Mouse (Mus musculus) spleen, adult 2 months (tissue): ENCODE measurements around the gene Dao. TPM values are rescaled to one million over a fixed set of nuclear protein-coding genes. Genes with fewer than 3 reads are reported as not detected.

Experiments
- DNase-seq, 2 experiments: peaks; one replicate each; pipeline versions ENCODE4 v3.0.0 to v3.0.0-alpha.2; 2012 to 2021; ENCODE audit warnings: low spot score in 2 of 2, low read depth in 1 of 2
- H3K27ac ChIP-seq: fragments of 200-500 bp; 2 replicates; pipeline ENCODE4 v1.5.1; 2012; ENCODE audit warnings: low read length, inconsistent platforms; ENCODE audit not compliant: insufficient read depth
- H3K27me3 ChIP-seq: fragments of 200-500 bp; 2 replicates; pipeline ENCODE4 v1.6.1; 2012; ENCODE audit warnings: mild to moderate bottlenecking, moderate library complexity, low read length, inconsistent platforms; ENCODE audit not compliant: control insufficient read depth, insufficient read depth
- H3K36me3 ChIP-seq: fragments of 200-500 bp; 2 replicates; pipeline ENCODE4 v1.6.1; 2012; ENCODE audit warnings: mild to moderate bottlenecking, low read length, inconsistent platforms; ENCODE audit not compliant: control insufficient read depth, insufficient read depth
- H3K4me1 ChIP-seq: fragments of 200-500 bp; 2 replicates; pipeline ENCODE4 v1.6.1; 2011; ENCODE audit warnings: inconsistent platforms; ENCODE audit not compliant: control insufficient read depth, insufficient read depth, insufficient read length
- H3K4me3 ChIP-seq: fragments of 200-500 bp; 2 replicates; pipeline ENCODE4 v1.5.1; 2011; ENCODE audit warnings: mild to moderate bottlenecking, inconsistent platforms; ENCODE audit not compliant: insufficient read depth, insufficient read length; ENCODE audit errors: extremely low read depth
- CTCF ChIP-seq: fragments of 200-500 bp; IDR thresholded peaks from 2 replicates; pipeline ENCODE4 v1.5.1; 2011; ENCODE audit warnings: mild to moderate bottlenecking, inconsistent platforms; ENCODE audit not compliant: insufficient read depth, insufficient read length, insufficient replicate concordance; ENCODE audit errors: extremely low read depth
- POLR2A ChIP-seq: fragments of 200-500 bp; IDR thresholded peaks from 2 replicates; pipeline ENCODE4 v1.6.1; 2011; ENCODE audit warnings: low read depth, low read length, inconsistent platforms
- WGBS: fragments of 180-500 bp; shearing (Covaris S2); methylation state at CpG from one replicate; pipeline ENCODE4 v1.1.7; 2018; 5-methylcytosine and 5-hydroxymethylcytosine counted together
- polyA plus RNA-seq: library from polyadenylated mRNA; depleted of rRNA; stranded (reverse); fragments of >200 nt; gene quantifications from 2 replicates; pipeline ENCODE4 v1.2.3, GENCODE M21; 2012

Gene Dao
- polyA plus RNA-seq, 1 experiment, result 0.26 TPM

- no peak for TF ChIP-seq POLR2A
- no peak for TF ChIP-seq CTCF
- Histone ChIP-seq H3K27ac (no peak overlapping the region), H3K27me3 (no peaks in the 10 kb centered on the region), H3K4me3 (no peak overlapping the region), H3K36me3 (no peaks in the 10 kb centered on the region), H3K4me1 (no peaks in the 10 kb centered on the region)
- 53% methylated on average over 5 of the region's 5 CpGs for WGBS
- no peak for DNase-seq
These were observed 43.7 kb downstream of the Dao start for GRCm38 (mm10) chr5:114047182-114047581.

GRCm38 (mm10) chr5:114048731-114049308 is 45.3 kb downstream of the Dao start:
- Histone ChIP-seq H3K36me3 (no peaks in the 10 kb centered on the region), H3K4me3 (no peak overlapping the region), H3K27me3 (no peaks in the 10 kb centered on the region), H3K27ac (no peak overlapping the region), H3K4me1 (no peaks in the 10 kb centered on the region)
- TF ChIP-seq POLR2A, result no peak
- TF ChIP-seq CTCF, result no peak
- DNase-seq, result no peak
- 52% methylated on average over 12 of the region's 12 CpGs for WGBS

GRCm38 (mm10) chr5:114052246-114052761 is 48.8 kb downstream of the Dao start:
- Histone ChIP-seq H3K27me3 (no peaks in the 10 kb centered on the region), H3K4me3 (no peak overlapping the region), H3K36me3 (no peaks in the 10 kb centered on the region), H3K27ac (no peak overlapping the region), H3K4me1 (no peaks in the 10 kb centered on the region)
- peak in 1 of 2 experiments; percentile 30 for DNase-seq
- peak; percentile 83 for TF ChIP-seq CTCF
- TF ChIP-seq POLR2A, result no peak
- WGBS, result 22% methylated on average over 9 of the region's 9 CpGs

- 76% methylated on average over 9 of the region's 9 CpGs for WGBS
- no peak overlapping the region for H3K4me3 ChIP-seq
- no peak overlapping the region for H3K27ac ChIP-seq
- TF ChIP-seq POLR2A (no peak), CTCF (no peak)
- H3K27me3 ChIP-seq, result no peaks in the 10 kb centered on the region
- DNase-seq, result no peak
- H3K36me3 ChIP-seq, result no peaks in the 10 kb centered on the region
- H3K4me1 ChIP-seq, result no peaks in the 10 kb centered on the region
These were observed 53.7 kb downstream of the Dao start for GRCm38 (mm10) chr5:114057129-114057731.

- Histone ChIP-seq H3K27me3 (no peaks in the 10 kb centered on the region), H3K4me3 (no peak overlapping the region), H3K27ac (no peak overlapping the region), H3K36me3 (no peaks in the 10 kb centered on the region), H3K4me1 (no peaks in the 10 kb centered on the region)
- 8% methylated on average over 7 of the region's 7 CpGs for WGBS
- TF ChIP-seq CTCF (no peak), POLR2A (no peak)
- no peak for DNase-seq
These were observed 58.2 kb downstream of the Dao start for GRCm38 (mm10) chr5:114061675-114062074.

- H3K36me3 ChIP-seq, result no peaks in the 10 kb centered on the region
- TF ChIP-seq POLR2A, result no peak
- no peak for TF ChIP-seq CTCF
- H3K4me3 ChIP-seq, result no peak overlapping the region
- no peak overlapping the region for H3K27ac ChIP-seq
- DNase-seq, result no peak
- no peaks in the 10 kb centered on the region for H3K4me1 ChIP-seq
- no peaks in the 10 kb centered on the region for H3K27me3 ChIP-seq
- WGBS, result 86% methylated on average over 4 of the region's 4 CpGs
These were observed 60.5 kb downstream of the Dao start for GRCm38 (mm10) chr5:114063958-114064357.

GRCm38 (mm10) chr5:114065161-114065560 is 61.7 kb downstream of the Dao start, which contains the start of gene Usp30:
Gene Usp30, plus strand, starts transcription at chr5:114065461.
- no peak for DNase-seq
- WGBS, result 88% methylated on average over 6 of the region's 6 CpGs
- Histone ChIP-seq H3K27me3 (no peaks in the 10 kb centered on the region), H3K36me3 (no peaks in the 10 kb centered on the region), H3K27ac (no peak within 1 kb of the TSS), H3K4me1 (no peaks in the 10 kb centered on the region), H3K4me3 (no peak within 1 kb of the TSS)
- no peak for TF ChIP-seq POLR2A
